Mouse (Mus musculus) heart, adult 9 months (tissue): ENCODE measurements at regions not wholly inside any gene's neighbourhood (a gene's known extent, or its start where the extent isn't known, plus 50 kb on each side); places are given as distances from the start of the nearest gene placed in this dataset.

ENCODE experiments used
- DNase-seq, 2 experiments: peaks; one replicate each; pipeline ENCODE4 v3.0.0; 2022; ENCODE audit warnings: low spot score in 2 of 2

DNA sequence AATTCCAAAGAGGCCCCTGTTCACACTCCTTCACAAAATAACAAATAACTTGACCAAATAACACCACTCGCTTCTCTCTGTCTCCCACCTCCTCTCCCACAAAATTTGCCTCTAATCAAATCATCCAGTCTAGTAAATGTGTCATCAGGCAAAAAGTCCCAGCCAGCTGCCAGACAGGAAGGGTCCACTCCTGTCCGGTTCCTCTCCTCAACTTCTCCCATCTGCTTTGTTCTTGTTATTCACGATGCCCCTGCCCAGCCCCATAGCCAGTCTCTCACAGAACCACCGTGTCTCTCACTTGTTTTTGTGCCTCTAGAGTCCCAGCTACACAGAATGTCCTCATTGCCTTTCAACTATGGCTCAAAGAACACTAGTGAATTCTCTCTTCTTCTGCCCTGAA is 53.8 kb downstream of the Ch25h start:
- DNase-seq = no peak

- DNase-seq = peak in 1 of 2 experiments; percentile 19
These were observed 54.6 kb downstream of the Ch25h start for GRCm38 (mm10) chr19:34420293-34420792.

GRCm38 (mm10) chr19:34407176-34407575 is 67.8 kb downstream of the Ch25h start:
- no peak for DNase-seq

DNA sequence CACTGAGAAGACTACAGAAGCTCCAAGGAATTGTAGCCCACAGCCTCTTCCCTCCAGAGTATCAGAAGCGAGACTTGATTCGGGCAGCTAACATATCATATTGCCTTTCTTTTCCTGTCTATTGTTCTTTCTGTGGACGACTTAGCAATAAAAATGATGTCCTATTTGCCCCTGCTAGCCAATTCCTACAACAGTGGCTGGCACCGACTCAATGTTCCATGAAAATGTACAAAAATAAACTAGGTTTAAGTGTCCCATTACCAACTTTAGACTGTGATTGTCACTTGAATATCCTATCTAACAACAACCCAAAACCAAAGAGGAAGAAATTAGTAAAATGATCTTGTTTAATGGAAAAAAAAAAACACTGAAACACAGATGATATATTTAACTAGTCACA is 68.3 kb downstream of the Ch25h start:
- DNase-seq = no peak

- peak; percentile 17 to 42 for DNase-seq
These were observed 78.7 kb downstream of the Ch25h start for GRCm38 (mm10) chr19:34396276-34396675.

DNA sequence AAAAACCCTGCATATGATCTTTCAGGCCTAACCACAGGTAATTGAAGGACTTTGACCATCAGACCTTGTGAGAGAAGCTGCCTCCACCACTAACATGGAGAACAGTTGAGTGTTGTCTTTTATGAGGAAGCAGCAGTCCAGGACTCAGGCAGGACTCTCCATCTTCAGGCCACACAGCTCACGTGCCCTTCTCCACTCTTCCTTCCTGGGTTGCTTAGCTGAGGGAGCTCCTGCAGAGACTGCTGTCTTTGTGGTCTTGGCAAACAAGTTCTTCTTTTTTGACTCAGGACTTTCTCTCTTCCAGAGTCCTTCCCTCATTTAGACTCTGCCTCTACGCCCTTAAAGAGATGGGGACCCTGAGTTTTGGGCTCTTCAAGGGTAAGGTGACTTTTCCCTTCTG is 85.0 kb downstream of the Ch25h start:
- peak in 1 of 2 experiments; percentile 27 for DNase-seq

DNA sequence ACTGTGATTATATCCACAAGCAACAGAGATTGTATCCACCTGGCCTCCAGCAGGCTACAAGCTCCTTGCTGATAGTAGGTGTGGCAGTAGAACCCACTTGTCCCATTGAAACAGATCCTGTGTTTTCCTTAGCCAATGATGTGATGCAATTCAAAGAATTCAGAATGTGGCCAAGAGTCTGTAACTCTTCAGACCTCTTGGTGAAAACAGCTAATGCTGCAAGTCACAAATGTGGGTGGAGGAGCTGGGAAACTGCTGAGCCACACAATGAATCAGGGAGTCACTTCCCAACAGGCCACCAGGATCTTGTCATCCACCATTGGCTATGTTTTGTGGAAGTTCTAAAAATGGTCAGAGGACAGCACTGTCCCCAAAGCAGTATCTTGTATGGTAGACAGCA is 92.1 kb downstream of the Fas start:
- DNase-seq = peak; percentile 54 to 55
